Mouse (Mus musculus): ENCODE results near the gene Epn1.

DNA sequence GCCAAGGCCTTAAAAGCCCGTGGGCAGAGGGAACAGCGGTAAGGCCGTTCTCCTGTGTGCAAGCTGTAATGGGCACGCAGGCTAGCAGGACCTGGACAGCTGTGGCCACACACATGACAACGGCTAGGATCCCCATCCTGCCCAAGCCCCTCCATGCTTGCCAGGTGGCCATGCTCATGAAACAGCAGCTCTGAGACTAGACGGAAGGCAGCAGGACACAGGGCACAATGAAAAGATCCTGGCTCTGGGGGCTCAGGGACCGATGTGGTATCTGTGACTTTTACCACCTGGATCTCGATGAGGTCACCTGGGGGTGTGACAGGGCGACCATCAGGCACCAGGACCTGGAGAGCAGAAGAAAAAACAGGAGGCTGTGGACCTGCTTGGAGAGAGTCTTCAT is 43.9 kb upstream of the Epn1 start:
- no peak for TF ChIP-seq GATA1 (IDR thresholded peaks at IDR 0.05; ENCODE audit: borderline replicate concordance, low read length)
- no peak for TF ChIP-seq FLI1 (IDR thresholded peaks at IDR 0.05; ENCODE audit: low read length)

Measured in megakaryocyte, embryonic 14.5 days (primary cell).